Mouse (Mus musculus): ENCODE results near the gene Nelfcd. TPM values are rescaled to one million over a fixed set of nuclear protein-coding genes. Genes with fewer than 3 reads are reported as not detected.

Gene Nelfcd
- polyA plus RNA-seq, 1 experiment, result 60.0 TPM

DNA sequence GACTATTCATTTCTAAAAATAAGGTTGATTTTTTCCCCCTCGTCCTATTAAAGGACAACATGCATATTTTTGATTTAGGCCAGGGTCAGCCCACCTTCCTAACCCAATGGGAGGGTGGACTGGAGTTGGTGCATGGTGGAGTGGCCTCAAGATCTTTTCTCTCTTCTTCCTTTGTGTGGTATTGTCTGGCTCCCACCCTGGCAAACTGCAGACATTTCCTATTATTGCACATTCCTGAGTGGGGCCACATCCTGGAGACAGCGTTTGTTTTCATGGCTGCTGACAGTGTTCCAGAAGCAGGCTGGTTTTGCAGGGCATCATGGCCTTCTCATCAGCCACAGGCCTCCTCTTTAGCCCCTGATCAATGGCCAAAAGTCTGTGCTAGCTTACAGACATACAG is 27.4 kb downstream of the Nelfcd start:
- Histone ChIP-seq H3K4me3 (ENCODE audit: insufficient read depth, poor library complexity, severe bottlenecking) (no peak overlapping the region), H3K79me3 (ENCODE audit: low read depth) (peaks cover 4% of the 10 kb centered on the region)

DNA sequence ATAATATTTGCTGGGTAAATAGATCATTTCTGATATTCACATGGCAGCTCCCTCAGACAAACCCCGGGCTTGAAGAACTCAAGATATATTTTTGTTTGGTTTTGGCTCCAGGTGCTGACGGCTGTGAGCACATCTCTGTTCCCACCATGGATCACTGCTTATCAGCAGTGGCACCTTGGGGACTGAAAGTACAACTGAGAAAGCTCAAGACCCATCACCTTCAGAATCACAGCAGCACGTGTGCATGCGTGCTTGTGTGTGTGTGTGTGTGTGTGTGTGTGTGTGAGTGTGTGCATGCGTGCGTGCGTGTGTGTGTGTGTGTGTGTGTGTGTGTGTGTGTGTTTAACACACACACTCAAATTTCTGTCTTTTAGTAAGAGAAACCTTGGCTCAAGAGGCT is 28.8 kb downstream of the Nelfcd start:
- Histone ChIP-seq H3K79me3 (ENCODE audit: low read depth) (no peaks in the 10 kb centered on the region), H3K36me3 (ENCODE audit: control insufficient read depth, insufficient read depth) (no peaks in the 10 kb centered on the region), H3K79me2 (ENCODE audit: control insufficient read depth, insufficient read depth) (no peaks in the 10 kb centered on the region), H3K27me3 (ENCODE audit: control insufficient read depth, insufficient read depth, insufficient read length) (no peaks in the 10 kb centered on the region), H3K4me3 (ENCODE audit: insufficient read depth, poor library complexity, severe bottlenecking) (no peak overlapping the region), H3ac (ENCODE audit: control insufficient read depth, insufficient read length, low read depth) (no peak overlapping the region)
- TF ChIP-seq USF1 (IDR thresholded peaks at IDR 0.05; ENCODE audit: low read depth) (no peak), CEBPB (IDR thresholded peaks at IDR 0.05; ENCODE audit: low read depth) (no peak), MYOG (IDR thresholded peaks at IDR 0.05; ENCODE audit: control insufficient read depth, extremely low read depth, insufficient read length) (no peak), MAX (IDR thresholded peaks at IDR 0.05) (no peak), CTCF (IDR thresholded peaks at IDR 0.05; ENCODE audit: control insufficient read depth, insufficient read depth, insufficient read length) (no peak), FOSL1 (IDR thresholded peaks at IDR 0.05; ENCODE audit: insufficient read depth, low read length, poor library complexity, severe bottlenecking) (no peak), MYOD1 (IDR thresholded peaks at IDR 0.05; ENCODE audit: control insufficient read depth, insufficient read length, low read depth) (no peak)

More for the DNA sequence above, 27.4 kb downstream of the Nelfcd start:
- TF ChIP-seq CTCF (IDR thresholded peaks at IDR 0.05; ENCODE audit: control insufficient read depth, insufficient read depth, insufficient read length) (no peak), USF1 (IDR thresholded peaks at IDR 0.05; ENCODE audit: low read depth) (no peak), MAX (IDR thresholded peaks at IDR 0.05) (no peak), MYOD1 (IDR thresholded peaks at IDR 0.05; ENCODE audit: control insufficient read depth, insufficient read length, low read depth) (no peak), MYOG (IDR thresholded peaks at IDR 0.05; ENCODE audit: control insufficient read depth, extremely low read depth, insufficient read length) (no peak), CEBPB (IDR thresholded peaks at IDR 0.05; ENCODE audit: low read depth) (no peak), FOSL1 (IDR thresholded peaks at IDR 0.05; ENCODE audit: insufficient read depth, low read length, poor library complexity, severe bottlenecking) (no peak)
- Histone ChIP-seq H3K27me3 (ENCODE audit: control insufficient read depth, insufficient read depth, insufficient read length) (no peaks in the 10 kb centered on the region), H3ac (ENCODE audit: control insufficient read depth, insufficient read length, low read depth) (no peak overlapping the region), H3K79me2 (ENCODE audit: control insufficient read depth, insufficient read depth) (peaks cover 8% of the 10 kb centered on the region), H3K36me3 (ENCODE audit: control insufficient read depth, insufficient read depth) (no peaks in the 10 kb centered on the region)

DNA sequence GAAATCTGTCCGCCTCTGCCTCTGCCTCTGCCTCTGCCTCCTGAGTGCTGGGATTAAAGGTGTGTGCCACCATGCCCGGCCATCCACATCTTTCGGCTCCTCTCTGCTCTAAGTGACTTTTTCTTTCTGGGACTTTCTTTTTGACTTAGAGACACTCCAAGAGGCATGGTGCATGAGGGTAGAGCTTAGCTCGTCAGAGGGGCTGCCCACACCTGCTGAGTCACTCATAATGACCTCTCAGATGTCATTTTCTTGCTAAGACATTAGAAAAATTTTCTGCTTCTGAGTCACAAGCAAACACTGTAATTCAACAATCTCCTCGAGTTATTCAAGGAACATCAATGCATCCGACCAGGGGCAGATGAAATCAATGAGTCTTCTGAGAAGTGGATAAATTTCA is 29.4 kb downstream of the Nelfcd start:
- H3K27me3 ChIP-seq (ENCODE audit: control insufficient read depth, insufficient read depth, insufficient read length), result no peaks in the 10 kb centered on the region
- H3K79me2 ChIP-seq (ENCODE audit: control insufficient read depth, insufficient read depth), result no peaks in the 10 kb centered on the region
- H3K4me3 ChIP-seq (ENCODE audit: insufficient read depth, poor library complexity, severe bottlenecking), result no peak overlapping the region
- no peaks in the 10 kb centered on the region for H3K36me3 ChIP-seq (ENCODE audit: control insufficient read depth, insufficient read depth)
- TF ChIP-seq USF1 (IDR thresholded peaks at IDR 0.05; ENCODE audit: low read depth), result no peak
- no peak for TF ChIP-seq CTCF (IDR thresholded peaks at IDR 0.05; ENCODE audit: control insufficient read depth, insufficient read depth, insufficient read length)
- no peak for TF ChIP-seq MAX (IDR thresholded peaks at IDR 0.05)
- no peak for TF ChIP-seq CEBPB (IDR thresholded peaks at IDR 0.05; ENCODE audit: low read depth)
- no peak for TF ChIP-seq MYOG (IDR thresholded peaks at IDR 0.05; ENCODE audit: control insufficient read depth, extremely low read depth, insufficient read length)
- peak; percentile 41 for TF ChIP-seq MYOD1 (IDR thresholded peaks at IDR 0.05; ENCODE audit: control insufficient read depth, insufficient read length, low read depth)
- peak; percentile 20 for TF ChIP-seq FOSL1 (IDR thresholded peaks at IDR 0.05; ENCODE audit: insufficient read depth, low read length, poor library complexity, severe bottlenecking)
- H3K79me3 ChIP-seq (ENCODE audit: low read depth), result no peaks in the 10 kb centered on the region
- no peak overlapping the region for H3ac ChIP-seq (ENCODE audit: control insufficient read depth, insufficient read length, low read depth)

DNA sequence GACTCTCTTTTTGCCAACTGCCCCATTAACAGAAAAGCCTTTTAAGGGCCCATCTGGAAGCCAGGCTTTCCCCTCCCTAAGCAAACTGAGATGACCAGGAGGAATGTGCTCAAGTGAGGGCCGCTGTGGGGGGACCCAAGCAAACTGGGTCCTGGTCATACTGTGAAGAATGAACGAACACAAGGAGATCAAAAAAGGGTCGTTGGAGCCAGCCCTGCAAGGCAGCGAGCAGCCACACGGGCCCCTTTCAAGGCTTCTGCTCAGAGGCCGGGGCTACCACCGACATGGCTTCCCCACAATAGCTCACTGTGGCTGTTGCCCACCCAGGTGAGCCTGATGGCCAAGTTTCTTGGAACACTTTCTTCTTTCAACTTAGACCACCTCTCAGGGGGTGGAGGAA is 30.9 kb downstream of the Nelfcd start:
- no peaks in the 10 kb centered on the region for H3K27me3 ChIP-seq (ENCODE audit: control insufficient read depth, insufficient read depth, insufficient read length)
- no peaks in the 10 kb centered on the region for H3K79me3 ChIP-seq (ENCODE audit: low read depth)
- H3ac ChIP-seq (ENCODE audit: control insufficient read depth, insufficient read length, low read depth), result no peak overlapping the region
- H3K79me2 ChIP-seq (ENCODE audit: control insufficient read depth, insufficient read depth), result no peaks in the 10 kb centered on the region
- TF ChIP-seq MYOD1 (IDR thresholded peaks at IDR 0.05; ENCODE audit: control insufficient read depth, insufficient read length, low read depth) (no peak), MYOG (IDR thresholded peaks at IDR 0.05; ENCODE audit: control insufficient read depth, extremely low read depth, insufficient read length) (no peak), CTCF (IDR thresholded peaks at IDR 0.05; ENCODE audit: control insufficient read depth, insufficient read depth, insufficient read length) (no peak), FOSL1 (IDR thresholded peaks at IDR 0.05; ENCODE audit: insufficient read depth, low read length, poor library complexity, severe bottlenecking) (no peak), USF1 (IDR thresholded peaks at IDR 0.05; ENCODE audit: low read depth) (no peak), MAX (IDR thresholded peaks at IDR 0.05) (no peak), CEBPB (IDR thresholded peaks at IDR 0.05; ENCODE audit: low read depth) (no peak)
- H3K4me3 ChIP-seq (ENCODE audit: insufficient read depth, poor library complexity, severe bottlenecking), result no peak overlapping the region
- H3K36me3 ChIP-seq (ENCODE audit: control insufficient read depth, insufficient read depth), result no peaks in the 10 kb centered on the region

DNA sequence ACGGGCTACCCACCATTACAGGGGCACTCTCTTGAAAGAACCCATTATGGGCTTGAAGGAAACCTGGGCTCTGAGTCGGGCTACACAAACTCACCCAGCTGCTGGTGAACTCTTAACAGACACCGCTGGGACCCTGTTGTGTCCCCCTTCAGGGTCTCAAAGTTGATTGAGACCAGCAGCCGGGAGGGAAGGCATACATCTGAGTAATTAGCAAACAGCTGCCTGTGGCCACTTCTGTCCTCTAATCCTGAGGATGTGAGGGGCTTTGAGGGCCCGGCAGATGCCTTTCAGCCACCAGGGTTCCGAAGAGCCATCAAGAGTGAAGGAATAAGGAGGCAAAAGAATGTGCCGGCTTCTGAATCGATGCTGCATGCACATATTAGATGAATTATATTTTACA is 31.3 kb downstream of the Nelfcd start:
- H3K79me2 ChIP-seq (ENCODE audit: control insufficient read depth, insufficient read depth), result no peaks in the 10 kb centered on the region
- H3ac ChIP-seq (ENCODE audit: control insufficient read depth, insufficient read length, low read depth), result no peak overlapping the region
- no peaks in the 10 kb centered on the region for H3K79me3 ChIP-seq (ENCODE audit: low read depth)
- TF ChIP-seq CTCF (IDR thresholded peaks at IDR 0.05; ENCODE audit: control insufficient read depth, insufficient read depth, insufficient read length) (no peak), CEBPB (IDR thresholded peaks at IDR 0.05; ENCODE audit: low read depth) (no peak), USF1 (IDR thresholded peaks at IDR 0.05; ENCODE audit: low read depth) (no peak), FOSL1 (IDR thresholded peaks at IDR 0.05; ENCODE audit: insufficient read depth, low read length, poor library complexity, severe bottlenecking) (no peak), MYOD1 (IDR thresholded peaks at IDR 0.05; ENCODE audit: control insufficient read depth, insufficient read length, low read depth) (no peak), MAX (IDR thresholded peaks at IDR 0.05) (no peak), MYOG (IDR thresholded peaks at IDR 0.05; ENCODE audit: control insufficient read depth, extremely low read depth, insufficient read length) (no peak)
- no peaks in the 10 kb centered on the region for H3K27me3 ChIP-seq (ENCODE audit: control insufficient read depth, insufficient read depth, insufficient read length)
- H3K36me3 ChIP-seq (ENCODE audit: control insufficient read depth, insufficient read depth), result no peaks in the 10 kb centered on the region
- no peak overlapping the region for H3K4me3 ChIP-seq (ENCODE audit: insufficient read depth, poor library complexity, severe bottlenecking)

DNA sequence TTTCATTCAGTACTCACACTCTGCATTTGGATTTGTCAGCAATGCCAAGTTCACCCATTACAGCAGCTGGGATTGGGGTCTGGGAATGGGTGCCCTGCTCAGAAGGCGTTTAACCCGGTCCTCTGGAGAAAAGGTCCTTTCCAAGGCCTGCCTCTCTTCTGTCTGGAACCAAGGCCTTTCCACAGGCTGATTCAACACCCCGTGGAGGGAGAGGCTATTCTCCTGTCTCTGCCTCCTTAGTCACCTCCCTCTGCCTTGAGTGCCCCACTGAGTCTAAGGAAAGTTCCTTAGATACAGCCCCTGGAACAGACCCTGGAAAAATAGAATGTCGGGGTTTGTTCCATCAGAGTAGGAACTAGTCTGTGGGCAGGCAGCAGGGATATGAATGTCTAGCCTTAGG is 32.8 kb downstream of the Nelfcd start:
- Histone ChIP-seq H3ac (ENCODE audit: control insufficient read depth, insufficient read length, low read depth) (no peak overlapping the region), H3K79me2 (ENCODE audit: control insufficient read depth, insufficient read depth) (no peaks in the 10 kb centered on the region), H3K79me3 (ENCODE audit: low read depth) (no peaks in the 10 kb centered on the region), H3K4me3 (ENCODE audit: insufficient read depth, poor library complexity, severe bottlenecking) (no peak overlapping the region), H3K36me3 (ENCODE audit: control insufficient read depth, insufficient read depth) (no peaks in the 10 kb centered on the region), H3K27me3 (ENCODE audit: control insufficient read depth, insufficient read depth, insufficient read length) (no peaks in the 10 kb centered on the region)
- TF ChIP-seq CEBPB (IDR thresholded peaks at IDR 0.05; ENCODE audit: low read depth) (no peak), FOSL1 (IDR thresholded peaks at IDR 0.05; ENCODE audit: insufficient read depth, low read length, poor library complexity, severe bottlenecking) (no peak), MYOG (IDR thresholded peaks at IDR 0.05; ENCODE audit: control insufficient read depth, extremely low read depth, insufficient read length) (no peak), CTCF (IDR thresholded peaks at IDR 0.05; ENCODE audit: control insufficient read depth, insufficient read depth, insufficient read length) (no peak), MYOD1 (IDR thresholded peaks at IDR 0.05; ENCODE audit: control insufficient read depth, insufficient read length, low read depth) (no peak), USF1 (IDR thresholded peaks at IDR 0.05; ENCODE audit: low read depth) (no peak), MAX (IDR thresholded peaks at IDR 0.05) (no peak)
